Mouse (Mus musculus) c-Kit-positive CD71-positive TER-119-positive erythroid progenitor cells, embryonic 14.5 days (primary cell): ENCODE measurements at regions not wholly inside any gene's neighbourhood (a gene's known extent, or its start where the extent isn't known, plus 50 kb on each side); places are given as distances from the start of the nearest gene placed in this dataset.
A peak's percentile ranks its signal among the peaks of the same experiment; 100 is the strongest.

Source experiments
- DNase-seq: peaks from one replicate; pipeline ENCODE4 v3.0.0-alpha.2; 2013; ENCODE audit warnings: low spot score

DNA sequence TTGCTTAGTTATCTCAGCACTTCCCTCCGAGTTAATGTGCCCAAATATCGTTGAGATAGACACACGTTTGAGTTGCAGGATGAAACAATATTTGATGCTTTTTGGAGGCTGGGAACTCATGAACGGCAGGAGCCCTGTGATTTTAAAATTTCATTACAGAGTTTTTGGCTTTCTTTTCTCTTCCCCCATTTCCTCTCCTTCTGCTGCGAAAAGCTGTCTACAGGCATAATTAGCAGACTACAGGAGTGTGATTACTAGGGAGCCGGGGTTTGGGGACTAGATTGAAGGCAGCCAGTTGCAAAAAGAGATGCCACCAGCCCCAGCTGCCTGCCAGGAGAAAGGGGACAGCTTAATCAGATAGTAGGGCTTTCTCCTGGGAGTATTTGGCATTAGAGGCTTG lies 274.2 kb upstream of the Mki67 start:
- no peak for DNase-seq

DNA sequence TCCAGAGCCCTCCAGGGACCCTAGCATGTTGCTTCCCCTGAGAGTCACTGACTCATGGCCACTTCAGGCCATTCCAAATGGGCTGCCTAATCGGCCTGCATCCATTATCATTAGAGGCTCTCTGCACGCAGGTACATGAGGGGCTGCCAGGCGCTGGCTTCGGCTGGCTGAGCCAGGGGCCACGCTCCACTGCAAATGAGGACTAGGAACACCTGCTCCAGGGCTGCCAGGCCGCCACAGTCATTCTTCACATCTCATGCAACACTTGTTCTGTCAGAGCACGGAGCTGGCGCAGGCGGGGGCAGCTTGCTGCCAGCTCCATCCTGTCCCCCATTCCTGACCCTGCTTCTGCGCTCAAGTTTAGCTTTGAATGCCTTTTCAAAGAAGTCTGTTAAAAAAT lies 280.7 kb upstream of the Mki67 start:
- no peak for DNase-seq

DNA sequence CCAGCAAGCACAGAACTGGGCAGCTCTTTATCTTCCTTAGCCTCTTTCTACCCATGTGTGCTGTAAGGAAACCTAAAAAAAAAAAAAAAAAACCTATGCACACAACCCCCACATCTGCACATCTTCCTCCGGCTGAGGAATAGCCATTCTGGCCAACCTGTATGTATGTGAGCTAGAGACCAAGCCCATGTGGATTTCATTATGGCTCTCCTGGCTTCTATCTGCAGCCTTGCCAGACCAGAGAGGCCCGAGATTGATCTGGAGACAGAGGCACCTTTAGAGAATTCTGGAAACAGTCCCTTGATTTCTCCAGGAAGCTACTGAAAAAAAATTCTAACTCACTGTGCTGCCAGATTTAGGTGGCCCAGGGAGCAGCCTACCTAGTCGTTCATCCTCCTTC lies 281.5 kb upstream of the Mki67 start:
- DNase-seq, result no peak

DNA sequence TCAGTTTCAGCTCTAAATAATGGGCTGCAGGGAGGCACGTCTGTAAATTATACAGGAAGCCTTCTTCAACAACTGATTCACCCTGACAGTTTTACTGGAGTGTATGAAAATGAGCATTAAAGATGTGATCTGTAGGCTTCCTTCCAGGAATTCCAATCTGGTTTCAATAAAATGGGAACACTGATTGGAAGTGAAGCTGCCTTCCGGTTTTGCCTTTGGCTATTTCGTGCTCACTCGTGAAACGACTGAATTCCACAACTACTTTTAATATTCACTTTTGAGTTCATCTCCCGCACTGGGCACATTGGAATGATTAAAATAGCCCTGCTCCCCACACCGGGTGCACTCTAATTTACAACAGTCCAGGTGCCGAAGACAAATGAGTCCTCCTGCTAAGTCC lies 286.2 kb upstream of the Mki67 start:
- DNase-seq, result no peak

DNA sequence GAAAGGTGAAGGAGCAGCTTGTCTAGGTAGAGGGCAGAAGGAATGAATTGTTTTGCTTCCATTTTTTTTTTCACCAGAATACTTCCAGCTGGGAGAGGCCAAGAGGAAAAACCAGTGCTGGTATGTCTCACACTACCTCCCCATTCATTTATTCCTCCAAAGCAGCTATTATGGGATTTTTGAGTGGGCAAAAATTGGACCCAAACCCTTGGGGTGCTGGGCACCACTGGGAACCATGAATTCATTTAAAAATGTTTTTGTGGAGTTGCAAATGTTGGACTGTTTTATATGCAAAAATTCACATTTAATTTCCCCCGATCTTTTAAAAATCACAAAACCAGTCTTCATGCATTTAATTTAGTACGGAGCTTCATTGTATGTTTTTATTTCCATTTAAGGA lies 287.1 kb upstream of the Mki67 start:
- DNase-seq, result no peak

DNA sequence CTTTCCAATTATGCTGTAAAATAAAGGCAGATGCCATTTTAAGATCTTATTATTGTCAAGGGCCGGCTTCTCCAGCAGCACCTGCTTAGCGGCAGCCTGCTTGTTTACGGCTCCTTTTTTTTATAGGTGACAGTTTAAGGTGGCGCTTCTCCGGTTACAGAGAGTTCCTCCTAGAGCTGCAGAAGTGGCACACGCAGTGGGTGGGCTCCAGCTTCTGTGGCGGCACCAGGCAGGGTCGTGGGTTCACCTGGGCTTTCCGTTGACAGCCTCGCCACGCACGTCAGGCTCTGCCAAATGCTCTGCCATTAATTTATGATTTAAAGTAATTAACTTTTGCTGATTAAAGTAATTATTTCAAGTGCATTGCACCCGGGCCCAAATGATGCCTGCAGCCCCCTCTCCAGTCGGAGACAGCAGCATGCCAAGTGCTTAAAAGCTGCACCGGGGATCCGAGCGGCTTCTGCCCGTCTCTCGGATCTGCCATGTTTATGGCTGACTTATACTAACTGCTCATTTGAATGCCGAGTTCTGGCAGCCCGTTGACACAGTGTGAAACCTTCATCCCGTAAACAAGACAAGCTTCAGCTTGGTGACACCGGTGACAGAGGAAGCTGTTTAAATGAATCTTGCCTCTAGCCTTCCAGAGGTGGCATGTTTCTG lies 291.8 kb upstream of the Mki67 start:
- DNase-seq, result no peak

DNA sequence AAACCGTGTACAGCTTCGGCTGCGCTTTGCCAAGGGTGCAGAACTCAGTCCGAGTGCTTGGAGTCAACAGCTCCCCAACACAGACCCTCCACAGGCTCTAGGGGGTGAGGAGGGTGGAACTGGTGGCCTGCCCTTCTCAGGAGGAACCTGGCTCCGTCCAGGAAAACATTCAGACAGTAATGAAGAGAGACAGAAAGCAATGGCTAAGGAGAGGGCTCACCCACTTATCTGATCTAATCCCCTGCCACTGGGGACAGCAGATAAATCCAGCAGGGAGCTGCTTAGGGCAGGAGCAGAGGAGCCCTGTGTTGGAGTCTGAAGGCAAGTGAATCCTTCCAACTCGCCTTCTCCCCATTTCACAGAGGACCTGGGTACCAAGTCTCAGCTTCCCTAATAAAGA lies 292.3 kb upstream of the Mki67 start:
- no peak for DNase-seq

DNA sequence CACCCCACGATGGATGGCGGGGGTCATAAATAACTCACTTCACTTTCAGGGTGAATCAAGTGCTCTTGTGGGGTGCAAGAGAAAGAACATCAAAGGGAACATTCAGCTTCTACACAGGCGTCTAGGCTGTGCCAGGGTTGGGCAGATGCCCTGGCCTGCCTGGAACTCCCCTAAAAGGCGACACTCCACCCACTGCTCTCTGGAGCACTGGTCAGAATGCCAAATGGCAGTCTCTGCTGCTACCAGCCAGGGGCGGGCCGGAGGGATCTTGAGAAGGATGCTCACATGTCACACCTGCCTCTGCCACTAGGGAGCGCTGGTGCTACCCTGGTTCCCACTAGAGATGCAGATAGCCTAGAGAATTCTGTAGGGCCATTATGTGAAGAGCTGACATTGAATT lies 293.9 kb upstream of the Mki67 start:
- DNase-seq, result peak; percentile 20

DNA sequence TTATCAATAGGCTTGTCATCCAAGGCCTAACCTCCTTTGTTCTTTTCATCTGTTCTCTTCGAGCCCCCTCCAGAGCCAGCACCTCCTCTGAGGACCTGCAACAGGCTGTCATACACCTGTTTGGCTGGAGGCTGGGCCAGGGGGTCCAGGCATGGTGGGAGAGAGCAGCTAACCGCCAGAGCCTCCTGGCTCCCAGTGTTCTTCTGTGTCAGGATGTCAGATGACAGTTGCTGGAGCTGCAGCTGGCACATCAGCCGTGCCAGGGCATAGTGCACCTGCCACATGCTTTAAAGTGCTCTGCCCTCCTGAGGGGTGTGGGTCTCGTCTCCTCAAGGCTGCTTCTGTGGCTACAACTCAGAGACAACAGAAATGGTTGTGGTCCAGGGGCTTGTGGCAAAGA lies 298.5 kb upstream of the Mki67 start:
- no peak for DNase-seq

DNA sequence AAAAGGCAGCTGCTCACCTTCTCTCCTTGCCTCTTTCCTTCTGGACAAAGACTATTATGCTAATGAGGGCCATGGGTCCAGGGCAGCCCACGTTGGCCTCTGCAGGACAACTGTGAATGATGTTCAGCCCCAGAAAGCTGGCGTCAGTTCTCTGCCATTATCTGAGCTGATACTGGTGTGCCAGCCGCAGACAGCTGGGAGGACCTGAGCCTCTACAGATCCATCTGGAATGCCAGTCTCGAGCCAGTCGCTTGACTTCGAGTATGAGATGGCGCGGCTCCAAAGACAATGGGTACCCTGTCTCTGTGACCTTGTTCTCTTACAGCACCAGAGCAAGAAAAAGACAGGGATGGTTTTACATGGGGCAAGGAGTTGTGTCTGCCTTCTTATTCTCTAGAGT lies 300.8 kb upstream of the Mki67 start:
- DNase-seq, result no peak

DNA sequence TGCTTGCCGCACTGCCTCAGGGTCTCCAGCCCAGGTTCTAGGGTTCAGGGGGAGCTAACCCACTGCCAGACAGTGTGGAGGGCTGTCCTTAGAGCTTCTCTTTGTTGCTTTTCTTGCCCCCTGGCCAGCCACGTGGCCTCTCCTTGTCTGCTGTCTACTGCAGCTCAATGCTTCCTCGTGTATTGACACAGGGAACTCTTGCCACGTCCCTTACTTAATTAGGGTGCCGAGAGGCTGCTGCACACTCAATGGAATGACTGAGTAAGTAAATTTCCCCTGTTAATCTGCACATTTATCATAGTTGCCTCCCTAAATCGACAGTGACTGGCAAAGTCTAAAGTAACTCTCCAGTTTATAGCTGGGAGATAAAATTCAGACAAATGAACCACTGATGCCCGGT lies 304.4 kb upstream of the Mki67 start:
- DNase-seq, result no peak

DNA sequence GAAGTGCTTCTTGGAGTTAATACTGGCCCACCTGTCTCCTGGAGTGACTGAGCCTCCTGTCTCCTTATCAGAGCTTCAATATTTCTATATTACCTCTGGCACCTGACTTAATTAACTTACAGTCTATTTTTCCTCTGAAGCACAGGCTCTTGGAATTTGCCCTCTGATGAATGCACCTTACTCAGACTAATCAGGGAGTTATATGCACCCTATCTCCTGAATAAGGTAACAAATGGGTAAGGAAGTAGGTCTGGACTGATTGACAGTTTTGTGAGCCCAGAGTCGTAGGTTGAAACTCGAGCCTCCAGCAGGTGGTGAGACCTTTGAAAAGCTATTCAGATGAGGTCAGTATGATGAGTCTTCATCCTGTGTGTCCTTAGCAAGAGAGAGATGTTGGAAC lies 304.9 kb upstream of the Mki67 start:
- DNase-seq, result no peak

DNA sequence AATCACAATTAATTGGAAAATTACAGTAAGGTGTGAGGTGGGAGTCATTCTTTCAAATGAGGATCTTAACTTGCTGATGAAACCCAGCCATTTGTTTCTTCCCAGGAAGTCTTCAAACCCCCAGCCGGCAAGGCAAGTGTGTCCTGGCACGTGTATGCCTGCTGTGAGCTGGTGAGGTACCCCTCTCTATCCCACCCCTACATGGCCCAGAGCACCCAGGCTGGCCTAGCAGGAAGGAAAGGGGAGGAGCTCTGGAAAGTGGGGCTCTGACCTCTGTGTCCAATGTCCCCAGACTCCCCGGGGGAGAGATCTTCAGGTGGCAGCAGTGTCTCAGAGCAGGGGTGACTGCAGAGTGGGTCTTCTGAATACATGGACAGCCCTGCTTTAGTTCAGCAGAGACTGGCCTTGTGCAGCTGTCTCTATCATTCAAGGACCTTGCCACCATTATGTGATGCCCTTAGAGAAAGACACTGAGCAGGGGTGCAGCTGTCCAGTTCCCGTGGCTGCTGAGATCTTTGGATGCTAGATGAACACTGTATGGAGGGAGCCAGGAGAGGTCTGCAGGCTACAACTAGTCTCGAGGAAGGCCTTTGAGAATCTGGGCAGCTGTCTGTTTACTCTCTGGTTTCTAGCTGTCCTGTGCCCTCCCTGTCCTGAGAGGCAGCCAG lies 306.8 kb upstream of the Mki67 start:
- DNase-seq, result no peak

DNA sequence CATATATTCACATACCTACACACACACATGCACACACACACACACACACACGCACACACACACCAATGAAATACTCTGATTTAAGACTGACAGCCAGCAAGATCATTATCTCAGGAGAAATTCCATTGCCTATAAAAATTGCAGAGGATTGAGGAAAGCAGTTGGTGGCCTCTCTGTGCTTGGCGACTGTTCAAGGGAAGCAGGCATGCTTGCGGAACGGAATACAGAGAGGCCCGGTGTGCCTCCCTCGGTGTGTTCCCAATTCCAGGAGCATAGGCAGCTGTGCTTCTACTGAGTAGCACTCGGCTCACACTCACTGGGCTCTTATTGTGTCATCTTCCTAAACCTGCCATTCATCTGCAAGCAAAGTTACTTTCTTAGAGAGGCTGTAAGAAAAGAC lies 310.3 kb upstream of the Mki67 start:
- no peak for DNase-seq

DNA sequence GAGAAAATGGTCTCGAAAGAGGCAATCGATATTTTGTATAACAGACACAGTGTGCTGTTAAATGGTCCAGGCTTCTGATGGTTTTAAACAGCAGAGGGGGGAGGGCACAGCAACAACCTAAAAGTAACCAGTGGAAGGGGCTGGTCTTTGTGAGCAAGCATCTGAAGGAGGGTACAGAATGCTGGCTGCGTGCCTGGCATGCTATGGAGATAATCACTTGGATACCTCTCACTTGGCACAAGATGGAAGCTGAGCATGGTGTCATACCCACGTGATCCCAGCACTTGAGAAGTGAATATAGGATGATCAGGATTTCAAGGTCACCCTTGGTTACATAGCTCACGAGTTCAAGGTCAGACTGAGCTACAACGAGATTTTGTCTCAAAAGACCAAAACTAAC lies 315.9 kb upstream of the Mki67 start:
- DNase-seq, result no peak

DNA sequence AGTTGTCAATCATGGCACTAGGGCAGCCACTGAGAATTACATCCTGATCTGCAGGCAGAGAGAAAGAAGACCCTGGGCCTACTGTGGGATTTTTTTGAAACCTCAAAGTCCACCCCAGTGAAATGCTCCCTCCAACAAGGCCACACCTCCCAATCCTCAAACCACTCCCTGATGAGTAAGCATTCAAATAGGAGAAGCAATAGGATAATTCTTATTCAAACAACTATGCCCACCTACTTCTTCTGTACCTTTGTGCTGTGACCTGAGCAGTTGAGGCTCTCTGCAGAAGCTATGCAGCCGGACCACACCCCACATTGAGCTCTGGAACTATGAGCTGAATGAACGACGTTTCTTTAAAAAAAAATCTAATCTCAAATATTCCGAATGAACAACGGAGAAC lies 317.4 kb upstream of the Mki67 start:
- DNase-seq, result no peak

DNA sequence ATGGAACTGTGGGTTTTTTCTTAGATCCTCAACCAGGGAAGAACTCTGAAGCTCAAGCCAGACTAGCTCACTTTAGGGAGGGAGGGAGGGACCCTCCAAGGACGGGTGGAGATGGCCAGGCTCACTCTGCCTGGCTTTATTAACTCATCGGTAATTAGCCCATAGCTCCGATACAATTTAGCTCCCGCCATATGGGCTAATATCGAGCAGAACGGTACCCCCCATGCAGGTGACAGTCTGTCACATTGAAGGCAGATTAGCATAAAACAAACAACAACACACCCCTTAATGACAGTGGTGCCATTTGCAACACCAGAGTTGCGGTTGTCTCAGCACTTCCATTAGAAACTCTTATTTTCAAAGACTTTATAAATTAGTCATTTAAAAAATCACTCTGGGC lies 319.6 kb upstream of the Mki67 start:
- no peak for DNase-seq

DNA sequence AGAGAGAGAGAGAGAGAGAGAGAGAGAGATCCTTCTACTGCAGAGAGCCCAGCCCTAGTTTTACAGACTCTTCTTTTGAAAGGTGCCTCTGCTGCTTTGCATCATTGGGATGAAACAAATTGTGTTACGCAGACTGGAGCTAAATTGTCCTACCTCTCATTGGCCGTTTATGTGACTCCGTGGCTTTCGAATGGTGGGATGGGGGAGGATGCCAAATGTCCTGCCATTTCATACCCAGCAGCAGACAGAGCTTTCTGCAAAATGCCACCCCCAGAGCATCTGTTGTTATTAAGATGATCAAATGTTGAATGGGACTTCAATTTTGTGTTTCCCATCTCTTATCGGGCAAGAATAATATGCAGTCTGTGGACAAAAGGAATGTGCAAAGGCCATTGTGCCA lies 321.9 kb upstream of the Mki67 start:
- DNase-seq, result no peak

DNA sequence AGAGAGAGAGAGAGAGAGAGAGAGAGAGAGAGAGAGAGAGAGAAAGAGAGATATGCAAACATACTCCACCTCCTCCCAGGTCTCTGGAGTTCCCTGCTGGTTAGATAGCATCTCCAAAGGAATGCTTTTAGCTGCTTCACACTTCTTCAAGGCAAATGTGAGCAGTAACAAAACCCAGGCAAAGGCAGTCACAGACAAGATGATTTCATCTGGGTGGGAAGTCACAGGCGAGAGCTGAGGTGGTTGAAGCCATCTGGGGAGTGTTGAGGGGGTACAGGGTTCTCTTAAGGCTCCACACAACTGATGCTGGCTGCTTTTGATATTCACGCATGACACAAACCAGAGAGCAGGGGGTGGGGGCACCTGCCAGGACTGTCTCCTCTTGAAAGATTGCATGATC lies 322.7 kb upstream of the Mki67 start:
- DNase-seq, result no peak

DNA sequence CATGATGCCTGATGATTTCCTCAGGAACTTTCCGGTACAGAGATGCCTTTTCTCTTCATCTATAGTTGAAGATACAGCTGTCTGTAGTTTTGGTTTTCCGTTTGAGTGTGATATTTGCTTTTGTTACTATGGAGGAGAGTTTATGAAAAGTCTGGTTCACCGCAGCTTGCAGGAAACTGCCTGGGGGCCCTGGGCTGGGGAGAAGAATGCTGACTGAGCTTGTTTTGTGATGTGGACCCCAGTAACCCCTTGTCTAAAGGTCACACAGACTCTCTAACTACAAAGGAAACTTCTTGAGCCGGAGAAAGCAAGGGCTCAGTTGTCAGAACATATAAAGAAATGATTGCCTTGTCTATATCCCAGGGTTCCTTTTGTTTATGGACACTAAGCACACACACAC lies 325.8 kb upstream of the Mki67 start:
- no peak for DNase-seq

DNA sequence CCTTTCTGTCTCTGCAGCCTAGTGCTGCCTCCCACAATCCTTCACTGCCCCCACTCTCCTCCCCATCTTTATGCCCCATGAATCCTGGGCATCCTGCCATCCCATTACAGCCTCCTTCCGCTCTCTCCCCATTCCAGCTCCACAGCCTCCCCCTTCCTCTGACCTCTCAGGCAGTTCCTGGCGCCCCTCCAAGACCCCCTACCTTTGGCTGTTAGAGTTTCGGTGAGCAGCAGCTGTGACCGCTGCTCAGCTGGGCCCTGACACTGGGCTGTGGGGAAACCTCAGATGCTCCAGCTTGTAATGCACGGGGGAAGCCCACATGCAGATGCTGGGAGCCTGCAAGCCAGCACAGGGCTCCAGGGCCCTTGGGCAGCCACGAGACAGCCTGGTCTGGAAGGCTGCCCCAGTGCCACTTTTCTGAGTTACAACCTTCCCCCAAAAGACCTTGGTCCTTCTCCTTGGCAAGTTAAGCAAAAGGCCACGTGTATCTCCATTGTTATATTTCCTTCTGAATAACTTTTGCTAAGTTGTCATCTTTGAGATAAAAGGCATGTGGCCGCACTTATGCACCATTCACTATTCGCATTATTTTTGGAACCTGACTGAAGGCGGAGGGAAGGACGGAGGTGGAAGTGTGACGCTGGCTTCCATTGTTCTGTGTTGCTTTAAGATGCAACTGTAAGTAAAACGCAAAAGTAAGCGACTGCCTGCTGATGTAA lies 330.6 kb upstream of the Mki67 start:
- DNase-seq, result no peak

DNA sequence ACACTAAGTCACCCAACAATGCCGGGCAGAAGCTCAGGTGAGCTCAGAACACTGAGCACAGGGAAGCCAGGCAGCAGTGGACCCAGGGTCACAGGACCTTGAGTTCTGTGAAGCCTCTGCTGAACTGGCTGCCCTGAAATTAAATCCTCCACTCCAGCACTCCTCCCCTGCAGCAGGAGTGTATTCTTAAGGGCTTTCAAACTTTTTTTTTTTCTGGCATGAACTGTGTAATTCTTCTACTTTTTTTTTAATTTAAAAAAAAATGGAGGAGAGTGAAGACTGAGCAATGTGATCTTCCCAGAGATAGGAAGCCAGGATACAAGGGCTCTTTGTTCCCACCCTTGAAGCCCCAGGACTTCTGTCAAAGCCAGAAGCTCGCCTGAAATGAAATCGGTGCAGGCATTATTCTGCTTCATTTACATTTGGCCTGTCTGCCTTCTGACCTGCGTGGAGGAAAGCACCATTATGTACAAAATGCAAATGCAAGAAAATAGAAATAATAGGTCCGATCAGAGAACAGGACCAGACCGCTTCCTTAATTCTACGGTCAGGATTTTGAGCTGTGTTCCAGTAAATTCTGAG lies 331.3 kb upstream of the Mki67 start:
- no peak for DNase-seq

DNA sequence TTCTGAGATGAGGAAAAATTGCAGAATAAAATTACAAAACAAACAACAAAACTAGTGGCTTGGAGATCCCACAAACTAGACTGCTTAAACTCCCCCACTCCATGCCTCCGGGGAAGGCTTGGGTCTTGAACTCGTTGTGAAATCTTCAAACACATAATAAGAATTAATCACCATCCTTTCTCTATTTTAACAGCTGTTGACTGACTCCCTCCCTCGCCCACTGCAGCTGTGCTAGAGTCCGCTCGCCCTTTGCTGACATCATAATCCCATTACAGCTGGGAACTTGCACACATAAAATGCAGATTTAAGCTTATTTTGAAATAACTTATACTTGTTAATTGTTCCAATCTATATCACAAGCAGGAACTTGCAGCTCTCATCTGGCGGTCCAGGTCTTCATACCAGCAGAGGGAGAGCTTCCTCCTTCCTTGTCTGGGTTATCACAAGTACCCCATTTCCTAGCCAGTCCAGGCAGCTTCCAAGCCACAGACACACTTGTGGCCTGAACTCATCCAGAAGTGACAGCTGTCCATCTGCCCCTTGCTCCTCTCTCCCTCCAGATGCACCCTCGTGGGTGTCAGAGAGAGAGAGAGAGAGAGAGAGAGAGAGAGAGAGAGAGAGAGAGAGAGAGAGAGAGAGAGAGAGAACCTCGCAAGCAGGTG lies 332.9 kb upstream of the Mki67 start:
- DNase-seq, result no peak
